Mouse (Mus musculus): Measurements from ENCODE around the gene Slc4a4. TPM values are rescaled to one million over a fixed set of nuclear protein-coding genes. Genes with fewer than 3 reads are reported as not detected.

Gene Slc4a4
- polyA plus RNA-seq, 1 experiment from 2014 or later, result 2.6 TPM

GRCm38 (mm10) chr5:89251806-89252205, 365.2 kb downstream of the Slc4a4 start:
- Histone ChIP-seq H3K27me3 (ENCODE audit: control insufficient read depth, insufficient read depth, low read length) (no peaks in the 10 kb centered on the region), H3K4me3 (replicated peaks; ENCODE audit: low read length) (no peak overlapping the region), H3K9me3 (replicated peaks; ENCODE audit: control insufficient read depth, low read length) (no peaks in the 10 kb centered on the region), H3K4me2 (ENCODE audit: low read depth, low read length) (no peak overlapping the region), H3K27ac (ENCODE audit: low read length) (no peak overlapping the region), H3K4me1 (ENCODE audit: control insufficient read depth, insufficient read depth, low read length) (no peaks in the 10 kb centered on the region), H3K9ac (ENCODE audit: low read length) (no peak overlapping the region), H3K36me3 (ENCODE audit: control insufficient read depth, insufficient read depth, low read length) (no peaks in the 10 kb centered on the region)
- ATAC-seq (ENCODE audit: insufficient read depth, low FRiP score), result no peak
- 79% methylated on average over 5 of the region's 5 CpGs for WGBS

- Histone ChIP-seq H3K27ac (ENCODE audit: low read length) (no peak overlapping the region), H3K4me3 (replicated peaks; ENCODE audit: low read length) (no peak overlapping the region), H3K27me3 (ENCODE audit: control insufficient read depth, insufficient read depth, low read length) (no peaks in the 10 kb centered on the region), H3K9me3 (replicated peaks; ENCODE audit: control insufficient read depth, low read length) (no peaks in the 10 kb centered on the region), H3K4me2 (ENCODE audit: low read depth, low read length) (no peak overlapping the region), H3K4me1 (ENCODE audit: control insufficient read depth, insufficient read depth, low read length) (no peaks in the 10 kb centered on the region), H3K36me3 (ENCODE audit: control insufficient read depth, insufficient read depth, low read length) (no peaks in the 10 kb centered on the region), H3K9ac (ENCODE audit: low read length) (no peak overlapping the region)
- no peak for ATAC-seq (ENCODE audit: insufficient read depth, low FRiP score)
- WGBS, result 83% methylated on average over 9 of the region's 9 CpGs
Measured at GRCm38 (mm10) chr5:89259804-89260492, 373.3 kb downstream of the Slc4a4 start.

- no peaks in the 10 kb centered on the region for H3K36me3 ChIP-seq (ENCODE audit: control insufficient read depth, insufficient read depth, low read length)
- no peaks in the 10 kb centered on the region for H3K4me1 ChIP-seq (ENCODE audit: control insufficient read depth, insufficient read depth, low read length)
- H3K27me3 ChIP-seq (ENCODE audit: control insufficient read depth, insufficient read depth, low read length), result no peaks in the 10 kb centered on the region
- H3K4me2 ChIP-seq (ENCODE audit: low read depth, low read length), result no peak overlapping the region
- WGBS, result 67% methylated on average over 2 of the region's 2 CpGs
- H3K9ac ChIP-seq (ENCODE audit: low read length), result no peak overlapping the region
- peak; percentile 49; the same call in 1 of the 2 replicates for ATAC-seq (ENCODE audit: insufficient read depth, low FRiP score)
- no peaks in the 10 kb centered on the region for H3K9me3 ChIP-seq (replicated peaks; ENCODE audit: control insufficient read depth, low read length)
- no peak overlapping the region for H3K4me3 ChIP-seq (replicated peaks; ENCODE audit: low read length)
- peak overlapping the region; percentile 9; the same call in 1 of the 2 replicates for H3K27ac ChIP-seq (ENCODE audit: low read length)
Measured at GRCm38 (mm10) chr5:89277049-89277448, 390.4 kb downstream of the Slc4a4 start.

GRCm38 (mm10) chr5:89277616-89278015, 391.0 kb downstream of the Slc4a4 start:
- 46% methylated on average over 5 of the region's 5 CpGs for WGBS
- H3K36me3 ChIP-seq (ENCODE audit: control insufficient read depth, insufficient read depth, low read length), result no peaks in the 10 kb centered on the region
- H3K27ac ChIP-seq (ENCODE audit: low read length), result 0 out of 2 replicates have a peak overlapping the region, but pooled peaks have one; percentile 9
- H3K9ac ChIP-seq (ENCODE audit: low read length), result no peak overlapping the region
- H3K4me3 ChIP-seq (replicated peaks; ENCODE audit: low read length), result no peak overlapping the region
- H3K9me3 ChIP-seq (replicated peaks; ENCODE audit: control insufficient read depth, low read length), result no peaks in the 10 kb centered on the region
- no peak overlapping the region for H3K4me2 ChIP-seq (ENCODE audit: low read depth, low read length)
- H3K27me3 ChIP-seq (ENCODE audit: control insufficient read depth, insufficient read depth, low read length), result no peaks in the 10 kb centered on the region
- no peaks in the 10 kb centered on the region for H3K4me1 ChIP-seq (ENCODE audit: control insufficient read depth, insufficient read depth, low read length)
- ATAC-seq (ENCODE audit: insufficient read depth, low FRiP score), result peak; percentile 88

GRCm38 (mm10) chr5:89278309-89278708, 391.7 kb downstream of the Slc4a4 start:
- Histone ChIP-seq H3K9ac (ENCODE audit: low read length) (no peak overlapping the region), H3K4me2 (ENCODE audit: low read depth, low read length) (no peak overlapping the region), H3K27ac (ENCODE audit: low read length) (no peak overlapping the region), H3K9me3 (replicated peaks; ENCODE audit: control insufficient read depth, low read length) (no peaks in the 10 kb centered on the region), H3K27me3 (ENCODE audit: control insufficient read depth, insufficient read depth, low read length) (no peaks in the 10 kb centered on the region), H3K4me1 (ENCODE audit: control insufficient read depth, insufficient read depth, low read length) (no peaks in the 10 kb centered on the region), H3K4me3 (replicated peaks; ENCODE audit: low read length) (no peak overlapping the region), H3K36me3 (ENCODE audit: control insufficient read depth, insufficient read depth, low read length) (no peaks in the 10 kb centered on the region)
- no peak; the same call in 1 of the 2 replicates for ATAC-seq (ENCODE audit: insufficient read depth, low FRiP score)

- H3K9me3 ChIP-seq (replicated peaks; ENCODE audit: control insufficient read depth, low read length), result no peaks in the 10 kb centered on the region
- no peak overlapping the region for H3K4me3 ChIP-seq (replicated peaks; ENCODE audit: low read length)
- ATAC-seq (ENCODE audit: insufficient read depth, low FRiP score), result no peak
Measured at GRCm38 (mm10) chr5:89280312-89280863, 393.8 kb downstream of the Slc4a4 start.

More at GRCm38 (mm10) chr5:89280312-89280863, 393.8 kb downstream of the Slc4a4 start:
- Histone ChIP-seq H3K4me1 (ENCODE audit: control insufficient read depth, insufficient read depth, low read length) (no peaks in the 10 kb centered on the region), H3K36me3 (ENCODE audit: control insufficient read depth, insufficient read depth, low read length) (no peaks in the 10 kb centered on the region), H3K27me3 (ENCODE audit: control insufficient read depth, insufficient read depth, low read length) (no peaks in the 10 kb centered on the region), H3K4me2 (ENCODE audit: low read depth, low read length) (no peak overlapping the region), H3K27ac (ENCODE audit: low read length) (no peak overlapping the region), H3K9ac (ENCODE audit: low read length) (no peak overlapping the region)
- 70% methylated on average over 3 of the region's 3 CpGs for WGBS

Other genes starting within 250 kb of the Slc4a4 start
- gene Grsf1, start 210.6 kb upstream of the Slc4a4 start, polyA plus RNA-seq (2015; fragmentation: Nextera tagmentation; extraction: Ambion mirVana), result 15.4 and 16.7 TPM in 2 replicates
- 15.2 and 15.9 TPM in 2 replicates for gene Mob1b, start 166.0 kb upstream of the Slc4a4 start, polyA plus RNA-seq (2015; fragmentation: Nextera tagmentation; extraction: Ambion mirVana)
- gene Dck, start 121.8 kb upstream of the Slc4a4 start, polyA plus RNA-seq (2015; fragmentation: Nextera tagmentation; extraction: Ambion mirVana), result 35.9 and 38.6 TPM in 2 replicates

Measured in stomach, embryonic 16.5 days (tissue).